Mouse (Mus musculus) spleen, adult 2 months (tissue): Measurements from ENCODE around the gene Tsga10ip.

ENCODE experiments used
- CTCF ChIP-seq: fragments of 200-500 bp; IDR thresholded peaks from 2 replicates; pipeline ENCODE4 v1.5.1; 2011; ENCODE audit warnings: mild to moderate bottlenecking, inconsistent platforms; ENCODE audit not compliant: insufficient read depth, insufficient read length, insufficient replicate concordance; ENCODE audit errors: extremely low read depth
- POLR2A ChIP-seq: fragments of 200-500 bp; IDR thresholded peaks from 2 replicates; pipeline ENCODE4 v1.6.1; 2011; ENCODE audit warnings: low read depth, low read length, inconsistent platforms

- TF ChIP-seq CTCF (no peak), POLR2A (no peak)
These were observed 23.7 kb upstream of the Tsga10ip start for GRCm38 (mm10) chr19:5425906-5426565.
